In genomic region chr1:153332444-153333295, GRCm38 (mm10) we compare ENCODE assay signal across 8 mouse cellular contexts. TPM values are rescaled to one million over a fixed set of nuclear protein-coding genes. Genes with fewer than 3 reads are reported as not detected.
DNase-seq lines count a peak whose midpoint lies in the region; ATAC-seq and TF ChIP-seq lines count a peak whose summit lies in the region.

Gene Lamc1, minus strand, starts transcription at chr1:153332786.

- under 1% methylated on average over 74 of the region's 85 CpGs for WGBS in heart, embryonic 12.5 days
- WGBS in kidney, embryonic 16.5 days = 0% methylated on average over 51 of the region's 85 CpGs
- WGBS in liver, embryonic 11.5 days = under 1% methylated on average over 77 of the region's 85 CpGs

- peak; percentile 74 for DNase-seq in CD4-positive helper T cell, adult 2 months (ENCODE audit: low read depth, low spot score)
- DNase-seq in brain, adult 2 months (ENCODE audit: low read depth, low spot score) = peak; percentile 91
- DNase-seq in liver, embryonic 11.5 days (ENCODE audit: low spot score) = peak; percentile 93
- peak; percentile 42 for DNase-seq in naive thymus-derived CD4-positive, alpha-beta T cell, adult 2 months (ENCODE audit: low read depth)
- DNase-seq in splenic B cell, adult 2 months (ENCODE audit: low read depth, low spot score) = peak; percentile 86

- peak within 1 kb of the TSS; percentile 78 for H3K4me2 ChIP-seq in heart, embryonic 12.5 days
- H3K4me2 ChIP-seq in kidney, embryonic 16.5 days (replicated peaks; ENCODE audit: low read depth, low read length) = peak within 1 kb of the TSS; percentile 92
- H3K4me2 ChIP-seq in liver, embryonic 11.5 days = peak within 1 kb of the TSS; percentile 90

- peak within 1 kb of the TSS; percentile 87 for H3K27ac ChIP-seq in embryonic fibroblast, embryonic 13.5 days (ENCODE audit: insufficient read depth, low read length)
- H3K27ac ChIP-seq in heart, embryonic 12.5 days (ENCODE audit: poor library complexity, severe bottlenecking) = peak within 1 kb of the TSS; percentile 93
- H3K27ac ChIP-seq in kidney, embryonic 16.5 days (ENCODE audit: low read length) = peak within 1 kb of the TSS; percentile 96
- H3K27ac ChIP-seq in liver, embryonic 11.5 days (ENCODE audit: low read depth, low read length) = peak within 1 kb of the TSS; percentile 78

- TF ChIP-seq CTCF in embryonic fibroblast, embryonic 13.5 days (IDR thresholded peaks at IDR 0.05; ENCODE audit: borderline replicate concordance, insufficient read depth, low read length) = no peak

- no peaks in the 10 kb centered on the region; the same call in 1 of the 2 replicates for H3K4me1 ChIP-seq in embryonic fibroblast, embryonic 13.5 days (ENCODE audit: control insufficient read depth, insufficient read depth, low read length)
- H3K4me1 ChIP-seq in heart, embryonic 12.5 days (replicated peaks) = peaks cover 23% of the 10 kb centered on the region
- H3K4me1 ChIP-seq in kidney, embryonic 16.5 days (ENCODE audit: insufficient read depth, low read length) = peaks cover 31% of the 10 kb centered on the region
- H3K4me1 ChIP-seq in liver, embryonic 11.5 days (replicated peaks; ENCODE audit: control insufficient read depth, insufficient read depth, low read length) = peaks cover 10% of the 10 kb centered on the region; the same call in 1 of the 2 replicates

- ATAC-seq in heart, embryonic 12.5 days (ENCODE audit: insufficient number of reproducible peaks, low FRiP score) = peak; percentile 90
- peak; percentile 94 for ATAC-seq in kidney, embryonic 16.5 days (ENCODE audit: low FRiP score, low TSS enrichment)
- ATAC-seq in liver, embryonic 11.5 days (replicated peaks; ENCODE audit: low FRiP score) = peak; percentile 81

- H3K4me3 ChIP-seq in embryonic fibroblast, embryonic 13.5 days (ENCODE audit: insufficient read depth, low read length) = peak within 1 kb of the TSS; percentile 93
- H3K4me3 ChIP-seq in heart, embryonic 12.5 days = peak within 1 kb of the TSS; percentile 88
- H3K4me3 ChIP-seq in kidney, embryonic 16.5 days (ENCODE audit: low read length) = peak within 1 kb of the TSS; percentile 88
- peak within 1 kb of the TSS; percentile 93 for H3K4me3 ChIP-seq in liver, embryonic 11.5 days (ENCODE audit: low read depth, low read length)

- H3K9ac ChIP-seq in heart, embryonic 12.5 days = peak within 1 kb of the TSS; percentile 98
- H3K9ac ChIP-seq in kidney, embryonic 16.5 days (replicated peaks; ENCODE audit: low read length) = peak within 1 kb of the TSS; percentile 99
- H3K9ac ChIP-seq in liver, embryonic 11.5 days (ENCODE audit: low read depth, low read length) = peak within 1 kb of the TSS; percentile 86

- no peaks in the 10 kb centered on the region for H3K9me3 ChIP-seq in heart, embryonic 12.5 days (replicated peaks)
- no peaks in the 10 kb centered on the region for H3K9me3 ChIP-seq in kidney, embryonic 16.5 days (ENCODE audit: low read length)
- no peaks in the 10 kb centered on the region for H3K9me3 ChIP-seq in liver, embryonic 11.5 days (ENCODE audit: control insufficient read depth, low read length)

- H3K27me3 ChIP-seq in heart, embryonic 12.5 days (replicated peaks) = no peaks in the 10 kb centered on the region
- H3K27me3 ChIP-seq in kidney, embryonic 16.5 days (ENCODE audit: insufficient read depth, low read length) = no peaks in the 10 kb centered on the region
- no peaks in the 10 kb centered on the region for H3K27me3 ChIP-seq in liver, embryonic 11.5 days (replicated peaks; ENCODE audit: control insufficient read depth, insufficient read depth, low read length)
- no peaks in the 10 kb centered on the region for H3K27me3 ChIP-seq in splenic B cell, adult 2 months (ENCODE audit: control insufficient read depth, insufficient read depth, low read length, poor library complexity, severe bottlenecking)

- H3K36me3 ChIP-seq in heart, embryonic 12.5 days = peaks cover 3% of the 10 kb centered on the region; the same call in 1 of the 2 replicates
- no peaks in the 10 kb centered on the region for H3K36me3 ChIP-seq in kidney, embryonic 16.5 days (ENCODE audit: insufficient read depth, low read length)
- H3K36me3 ChIP-seq in liver, embryonic 11.5 days (ENCODE audit: control insufficient read depth, insufficient read depth, low read length) = no peaks in the 10 kb centered on the region
- H3K36me3 ChIP-seq in splenic B cell, adult 2 months (ENCODE audit: control insufficient read depth, insufficient read depth, low read length, poor library complexity, severe bottlenecking) = no peaks in the 10 kb centered on the region

- peak; percentile 96 for TF ChIP-seq POLR2A in embryonic fibroblast, embryonic 13.5 days (IDR thresholded peaks at IDR 0.05; ENCODE audit: low read depth, low read length)

RNA-seq across cellular contexts. Expression of gene Lamc1, which starts in this region (rescaled TPM):
- polyA plus RNA-seq in embryonic fibroblast, embryonic 13.5 days (2011; ENCODE audit: insufficient read length, low read depth, missing spikeins) = 164 and 190 TPM in 2 replicates
- 134 and 146 TPM in 2 replicates for polyA plus RNA-seq in heart, embryonic 12.5 days (2016; fragmentation: Nextera tagmentation; extraction: Ambion mirVana)
- polyA plus RNA-seq in kidney, embryonic 16.5 days (2015; fragmentation: Nextera tagmentation; extraction: Ambion mirVana) = 105 and 109 TPM in 2 replicates
- 29.5 and 31.9 TPM in 2 replicates for polyA plus RNA-seq in liver, embryonic 11.5 days (2014; fragmentation: Nextera tagmentation; extraction: Ambion mirVana)

Comparison
In these comparisons a context has a peak if more than half of its experiments do, and no peak if none do; other contexts are left out.
1. Peak in every context shown above with its lines: DNase-seq, ATAC-seq, H3K4me3 ChIP-seq and H3K27ac ChIP-seq.
2. DNase-seq: peak in every context shown above with its lines; median percentile 93 in liver, embryonic 11.5 days; 91 in brain, adult 2 months; 86 in splenic B cell, adult 2 months; 74 in CD4-positive helper T cell, adult 2 months; 42 in naive thymus-derived CD4-positive, alpha-beta T cell, adult 2 months.